Mouse (Mus musculus) heart, postnatal 0 days (tissue): ENCODE measurements around the gene Gm10999.
"Not testable (repeated sequence)": the region's sequence is repeated elsewhere in the genome, so short reads cannot be mapped to it uniquely, and the experiment has no call there.

Source experiments
- CTCF ChIP-seq: IDR thresholded peaks from 2 replicates; pipeline ENCODE4 v1.5.1; 2016; ENCODE audit warnings: antibody characterized with exemption, control low read depth, low read depth
- EP300 ChIP-seq: IDR thresholded peaks from 2 replicates; pipeline ENCODE4 v1.6.1; 2016; ENCODE audit warnings: antibody characterized with exemption, low read depth

- not testable (repeated sequence) for TF ChIP-seq EP300, CTCF
These were observed 15.7 kb downstream of the Gm10999 start for GRCm38 (mm10) chr8:129115761-129116160.
